Mouse (Mus musculus): ENCODE results near the gene Phactr2. TPM values are rescaled to one million over a fixed set of nuclear protein-coding genes. Genes with fewer than 3 reads are reported as not detected.

Phactr2 gene
- total RNA-seq, 4 experiments from 2014 or later = 26.8 to 35.3 (median 31.0) TPM

GRCm38 (mm10) chr10:13273756-13274155 is 200.5 kb downstream of the Phactr2 start:
- no peak for DNase-seq

DNA sequence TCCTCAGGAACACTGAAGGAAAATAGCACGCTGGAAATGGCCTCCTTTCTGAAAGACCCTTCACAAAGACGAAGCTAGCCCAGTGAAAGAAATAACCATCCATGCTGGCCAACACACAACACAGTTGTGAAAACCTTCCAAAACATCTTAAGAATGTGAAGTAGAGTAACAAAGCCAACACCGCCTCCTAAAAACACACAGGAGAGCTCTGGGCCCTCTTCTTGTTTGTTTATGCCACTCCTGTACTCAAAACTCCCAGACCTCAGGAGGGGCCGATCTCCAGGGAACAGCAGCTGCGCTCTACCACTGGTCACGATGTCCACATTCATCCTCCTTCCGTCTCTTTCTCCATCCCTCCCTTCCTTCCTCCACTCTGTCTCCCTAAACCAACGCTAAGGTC is 202.5 kb downstream of the Phactr2 start:
- DNase-seq = no peak

- no peak for DNase-seq
Observed at GRCm38 (mm10) chr10:13271099-13271498, 203.1 kb downstream of the Phactr2 start.

DNA sequence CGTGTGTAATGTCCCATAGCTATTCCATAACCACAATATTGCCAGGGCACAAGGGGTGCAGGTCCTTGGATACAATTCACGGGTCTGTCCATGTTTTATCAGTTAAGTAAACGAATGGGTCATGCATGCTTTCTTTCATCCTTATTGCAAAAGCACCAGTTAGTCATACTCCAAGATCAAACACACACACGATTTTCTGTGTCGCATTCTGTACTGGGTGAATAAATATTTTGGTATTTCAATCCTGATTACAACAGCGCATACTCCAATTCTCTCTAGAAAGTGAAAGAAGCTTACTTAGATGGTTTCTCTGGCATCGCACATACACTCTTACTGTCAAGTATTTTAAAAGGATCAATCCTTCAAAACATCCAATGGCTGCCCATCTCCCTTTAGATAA is 203.9 kb downstream of the Phactr2 start:
- DNase-seq = no peak

DNA sequence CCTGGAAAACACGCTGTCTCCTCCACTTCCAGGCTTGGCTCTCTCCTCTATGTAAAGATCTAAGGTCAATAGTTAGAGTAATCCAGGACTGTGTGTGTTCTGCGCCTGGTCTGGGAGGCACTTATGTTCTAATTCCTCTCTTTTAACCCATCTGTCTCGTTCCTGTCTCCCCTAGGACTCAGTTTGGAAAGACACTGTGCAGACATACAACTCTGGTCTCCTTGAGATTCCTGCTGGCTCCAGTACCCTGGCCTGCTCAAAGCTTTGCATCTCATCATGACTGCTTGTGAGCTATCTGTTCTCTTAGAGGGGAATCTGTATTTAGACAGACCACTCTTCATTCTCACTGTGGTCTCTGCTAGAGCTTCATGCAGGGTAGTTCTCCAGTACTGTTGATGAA is 215.0 kb downstream of the Phactr2 start:
- DNase-seq = no peak

DNA sequence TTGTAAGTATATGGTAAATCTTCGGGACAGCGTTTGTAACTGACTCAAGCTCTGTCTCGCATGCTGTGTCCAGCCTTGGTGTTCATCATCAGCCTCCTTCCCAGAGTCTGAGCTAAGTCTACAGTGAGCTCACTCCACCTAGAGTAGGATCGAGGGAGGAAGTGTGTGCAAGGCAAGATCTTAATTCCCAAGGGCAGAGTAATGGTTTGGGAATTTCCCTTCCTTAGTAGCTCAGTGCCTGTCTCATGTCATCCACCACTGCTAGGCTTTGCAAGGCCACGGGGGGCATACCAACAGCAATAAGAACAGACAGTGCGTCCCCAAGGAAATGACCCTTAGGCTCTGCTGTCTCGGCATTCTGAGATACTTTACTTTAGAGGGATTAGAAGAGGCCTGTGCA is 218.0 kb downstream of the Phactr2 start:
- DNase-seq = no peak

GRCm38 (mm10) chr10:13250280-13250679 is 223.9 kb downstream of the Phactr2 start:
- DNase-seq = no peak

DNA sequence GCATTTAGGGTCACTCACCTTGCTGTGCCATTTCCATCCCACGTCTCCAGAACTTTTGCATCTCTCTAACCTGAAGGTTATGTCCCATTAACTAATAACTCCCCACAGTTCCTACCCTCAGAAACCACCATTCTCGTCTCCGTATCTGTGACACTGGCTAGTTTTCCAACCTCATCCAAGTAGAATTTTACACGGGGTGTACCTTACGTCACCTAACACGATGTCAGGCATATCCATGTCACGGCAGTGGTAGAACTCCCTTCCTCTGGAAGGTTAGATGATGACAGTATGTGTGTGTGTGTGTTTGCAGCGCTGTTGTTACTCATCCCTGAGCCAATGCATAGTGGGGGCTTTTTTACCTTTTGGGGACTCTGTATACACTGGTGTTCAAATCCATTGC is 225.1 kb downstream of the Phactr2 start:
- no peak for DNase-seq

DNA sequence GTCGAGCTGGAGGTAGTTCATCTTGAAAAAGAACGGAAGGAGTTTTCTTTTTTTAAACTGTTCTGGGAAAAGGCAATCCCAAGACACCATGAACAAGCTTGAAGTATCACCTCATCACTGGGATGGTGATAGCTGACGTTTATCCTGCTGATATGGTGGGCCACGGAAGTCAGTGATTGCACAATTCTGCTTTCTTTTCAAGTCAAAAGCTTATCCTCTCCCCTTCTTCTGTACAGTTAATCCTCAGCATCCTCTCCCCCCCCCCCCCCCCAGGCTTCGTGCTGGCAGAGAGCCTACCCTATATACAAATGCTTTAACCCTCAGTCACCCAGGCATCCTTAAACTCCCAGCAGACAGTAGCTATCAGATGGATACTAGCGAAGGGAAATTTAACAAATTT is 228.5 kb downstream of the Phactr2 start:
- DNase-seq = no peak

DNA sequence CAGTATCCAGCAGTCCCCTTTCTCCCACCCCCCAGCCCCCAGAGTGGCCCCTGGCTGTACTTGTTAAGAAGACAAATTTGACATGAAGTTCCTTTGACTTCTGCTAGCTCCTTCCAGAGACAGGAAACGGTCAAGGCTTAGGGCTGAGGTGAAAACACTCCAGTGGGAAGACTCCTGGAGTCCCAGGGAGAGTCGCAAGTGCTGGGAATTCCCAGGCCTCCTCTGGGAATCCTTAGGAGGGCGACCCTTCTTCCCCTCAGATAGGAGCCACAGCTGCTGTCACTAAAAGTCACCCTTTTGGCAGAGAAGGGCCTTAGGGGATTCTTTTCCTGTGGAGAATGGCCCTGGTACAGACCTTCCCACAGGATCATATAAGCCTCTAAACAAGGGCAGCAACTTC is 230.0 kb downstream of the Phactr2 start:
- DNase-seq = no peak

GRCm38 (mm10) chr10:13240431-13240830 is 233.8 kb downstream of the Phactr2 start:
- no peak for DNase-seq

- no peak for DNase-seq
Observed at GRCm38 (mm10) chr10:13238188-13238587, 236.0 kb downstream of the Phactr2 start.

DNA sequence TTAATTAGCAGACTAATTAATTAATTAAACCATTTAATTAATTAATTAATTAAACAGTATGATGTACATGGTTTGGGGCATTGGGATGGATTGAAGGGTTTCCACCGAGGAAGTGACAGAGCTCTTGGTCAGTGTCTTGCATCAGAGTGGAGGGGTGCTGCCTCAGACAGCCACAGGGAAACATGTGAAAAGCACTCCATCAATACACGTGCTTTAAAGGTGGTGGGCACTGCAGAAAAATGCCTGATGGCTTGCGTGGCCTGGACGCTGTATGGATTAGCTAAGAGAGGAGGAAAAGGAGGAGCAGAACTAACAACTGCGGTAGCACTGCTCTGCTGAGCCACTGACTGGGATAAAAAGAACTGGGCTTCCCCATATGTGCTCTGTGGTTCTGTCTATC is 237.3 kb downstream of the Phactr2 start:
- no peak for DNase-seq

DNA sequence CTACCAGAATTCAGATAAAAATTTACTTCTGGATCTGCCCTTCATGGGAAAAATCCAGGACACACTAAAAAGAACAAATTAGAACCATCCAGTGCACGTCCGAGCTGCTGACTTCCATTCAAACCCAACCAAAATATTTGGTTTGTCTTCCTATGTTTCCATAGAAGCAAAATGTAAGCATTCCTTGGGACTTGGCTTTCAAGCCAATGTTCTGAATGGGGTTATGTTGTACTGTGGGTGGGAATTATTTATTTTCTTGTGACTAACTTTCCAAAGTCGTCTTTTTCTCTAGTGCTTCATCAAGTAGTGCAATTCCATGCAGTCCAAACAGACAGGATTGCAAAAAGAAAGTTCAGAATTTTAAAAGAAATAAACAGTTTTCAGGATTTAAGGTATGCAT is 239.7 kb downstream of the Phactr2 start:
- no peak for DNase-seq

DNA sequence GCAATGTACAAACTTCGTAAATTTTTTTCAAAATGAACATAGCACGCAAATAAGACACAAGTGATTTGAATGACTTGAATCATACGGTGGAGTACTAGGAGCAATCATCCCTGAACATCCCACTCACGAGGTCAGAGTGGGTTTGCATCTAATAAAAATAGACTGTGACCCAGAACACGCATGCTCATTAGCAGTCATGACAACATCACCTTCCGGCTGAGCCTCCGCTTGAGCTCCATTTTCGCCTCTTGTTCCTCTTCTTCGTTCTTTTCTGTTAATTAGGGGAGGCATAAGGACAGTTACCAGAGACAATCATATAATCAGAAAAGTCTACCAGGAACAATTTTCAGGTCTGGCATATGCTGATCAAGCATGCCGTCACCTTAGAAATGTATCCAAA is 240.3 kb downstream of the Phactr2 start:
- no peak for DNase-seq

DNA sequence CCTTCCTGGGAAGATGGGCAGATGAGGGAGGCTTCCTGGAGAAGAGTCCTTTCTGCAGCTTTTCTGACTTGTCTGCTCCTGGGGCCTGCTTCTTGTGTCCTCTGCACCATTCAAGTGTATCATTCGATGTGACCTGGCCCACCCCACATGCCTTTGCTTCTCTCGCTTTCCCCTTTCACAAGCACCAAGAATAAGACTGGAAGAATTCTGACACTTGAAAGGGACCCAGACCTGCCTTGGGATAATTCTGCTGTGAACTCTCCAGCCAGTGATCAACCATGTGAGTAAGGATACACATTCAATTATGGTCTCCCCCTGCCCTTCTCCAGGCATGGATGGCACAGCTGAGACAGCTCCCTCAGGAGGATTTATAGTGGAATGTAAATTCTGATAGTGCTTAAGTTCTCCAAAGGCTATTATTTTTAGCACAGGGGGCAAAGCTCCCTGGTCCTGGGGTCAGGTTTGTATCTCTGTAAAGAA is 241.0 kb downstream of the Phactr2 start:
- DNase-seq = no peak

DNA sequence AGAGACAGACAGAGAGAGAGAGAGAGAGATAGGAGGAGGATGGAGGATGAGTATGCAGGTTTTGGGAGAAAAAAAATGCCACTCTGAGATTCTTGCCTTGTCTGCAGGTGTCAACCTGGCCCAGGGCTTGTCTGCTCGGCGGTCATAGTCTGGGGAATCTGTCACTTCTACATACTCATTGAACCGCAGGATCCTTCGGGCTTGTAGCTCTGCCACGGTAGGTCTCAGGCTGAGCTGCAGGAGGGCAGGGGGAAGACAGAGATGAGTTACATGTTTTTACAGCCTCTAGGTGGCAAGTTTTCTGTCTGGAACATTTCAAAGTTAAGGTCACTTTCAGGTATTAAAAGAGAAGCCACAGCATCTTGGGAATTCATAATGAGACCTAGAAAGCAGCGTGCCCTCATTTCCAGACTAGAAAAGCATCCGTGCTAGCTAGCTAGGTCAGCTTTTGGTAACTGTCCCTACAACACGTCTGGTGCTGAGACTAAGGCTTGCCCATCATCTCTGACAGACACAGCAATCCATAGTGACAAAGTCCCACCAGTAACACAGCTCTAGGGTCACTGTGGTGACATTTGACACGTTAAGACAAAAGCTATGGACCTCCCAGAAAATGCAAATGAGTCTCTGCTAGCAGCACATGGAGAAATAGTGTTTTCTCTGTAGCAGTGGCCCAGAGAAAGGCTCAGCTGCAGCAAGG is 241.6 kb downstream of the Phactr2 start:
- DNase-seq = no peak

DNA sequence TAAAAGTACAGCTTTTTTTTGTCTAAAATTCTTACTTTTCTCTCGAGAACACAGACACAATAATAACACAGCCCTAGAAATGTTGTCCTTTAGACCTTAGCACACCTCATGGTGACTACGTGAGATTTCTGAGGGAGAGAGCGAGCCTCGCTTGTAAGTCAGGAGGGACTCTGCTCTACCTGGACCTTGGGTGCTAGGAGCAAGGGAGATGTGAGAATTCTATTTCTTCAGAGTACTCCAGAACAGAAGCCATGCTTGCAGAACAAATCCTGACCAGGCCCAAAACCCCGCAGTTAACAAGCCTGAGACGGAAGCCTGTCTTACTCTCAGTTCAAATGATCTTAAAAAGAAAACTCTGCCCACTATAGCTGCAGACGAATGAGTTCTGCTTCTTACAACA is 243.5 kb downstream of the Phactr2 start:
- no peak for DNase-seq

DNA sequence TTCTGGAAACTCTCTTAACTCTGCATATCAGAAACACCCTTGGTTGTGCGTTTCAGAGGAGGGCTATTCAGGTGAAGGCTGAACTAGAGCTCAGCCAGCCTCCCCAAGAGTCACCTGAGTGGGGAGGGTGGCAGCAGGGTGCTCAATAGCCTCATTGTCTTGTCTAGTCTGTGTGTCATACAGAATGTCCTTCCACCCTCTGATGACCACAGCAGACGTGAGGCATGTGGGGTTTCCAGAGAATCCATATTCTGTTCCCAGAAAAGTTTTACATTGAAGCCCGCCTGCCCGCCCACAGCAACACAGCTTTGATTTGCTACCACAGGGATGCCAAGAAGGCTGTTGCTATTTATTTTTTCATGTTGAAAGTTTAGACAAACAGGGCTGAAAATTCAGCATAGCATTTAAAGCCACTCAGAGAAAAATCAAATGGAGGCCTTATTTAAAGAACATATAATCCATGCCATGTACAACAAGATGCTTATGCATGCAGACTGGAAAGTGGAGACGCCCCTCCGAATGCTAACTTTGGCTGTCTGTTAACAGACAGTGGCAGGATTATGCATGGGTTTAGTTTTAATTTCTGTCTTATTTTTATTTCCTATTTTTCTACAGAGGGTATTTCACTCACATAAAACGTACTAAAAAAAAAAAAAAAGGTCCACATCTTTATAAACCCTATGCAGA is 248.7 kb downstream of the Phactr2 start:
- no peak for DNase-seq

GRCm38 (mm10) chr10:13222135-13222534 is 252.1 kb downstream of the Phactr2 start:
- no peak for DNase-seq

DNA sequence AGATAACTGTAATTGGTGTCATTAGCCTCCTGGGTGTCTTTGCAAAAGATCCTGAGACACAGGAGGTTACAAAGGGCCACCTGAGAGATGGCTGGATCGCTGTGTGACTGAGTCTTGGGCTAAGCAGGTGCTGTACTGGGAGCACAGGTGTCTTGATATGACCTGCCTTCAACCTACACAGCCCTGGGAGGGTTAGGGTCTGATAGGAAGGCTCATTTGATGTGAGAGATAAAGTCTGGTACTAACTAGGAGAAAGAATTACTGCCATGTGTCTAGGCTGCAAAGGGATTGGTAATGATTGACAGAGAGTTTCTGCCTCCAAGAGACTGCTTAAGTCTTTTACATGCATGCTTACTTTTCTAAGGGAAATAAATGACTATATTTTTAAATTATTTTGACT is 254.2 kb downstream of the Phactr2 start:
- DNase-seq = no peak

- DNase-seq = no peak
Observed at GRCm38 (mm10) chr10:13213956-13214355, 260.3 kb downstream of the Phactr2 start.

DNA sequence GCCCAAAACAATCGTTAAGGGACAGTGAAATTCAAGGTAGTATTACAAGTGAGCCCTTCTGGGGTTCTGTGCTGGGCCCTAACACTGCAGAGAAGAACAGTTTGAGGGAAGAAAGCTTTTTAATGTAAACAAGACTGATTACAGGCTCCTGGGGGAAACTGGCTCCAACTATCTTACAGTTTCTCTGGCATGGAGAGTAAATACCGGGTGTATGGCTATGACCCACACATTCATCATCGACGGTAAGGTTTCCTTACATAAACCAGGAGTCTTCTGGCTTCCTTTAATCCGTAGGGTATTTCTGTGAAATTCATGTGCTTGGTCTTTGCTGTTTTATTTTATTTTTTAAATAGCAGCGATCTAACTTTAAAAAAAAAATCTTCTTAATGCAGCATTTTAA is 261.4 kb downstream of the Phactr2 start:
- DNase-seq = no peak

GRCm38 (mm10) chr10:13212326-13212725 is 261.9 kb downstream of the Phactr2 start:
- no peak for DNase-seq
